Mouse (Mus musculus) limb, embryonic 14.5 days (tissue): Measurements from ENCODE around the gene Acss3. TPM values are rescaled to one million over a fixed set of nuclear protein-coding genes. Genes with fewer than 3 reads are reported as not detected.

Experiments
- ATAC-seq: fragments of 200-750 bp; cut with Nextera tagmentation; 2 replicates; pipeline ENCODE4 v1.8.0; 2017; ENCODE audit warnings: low read depth, moderate number of reproducible peaks, moderate TSS enrichment; ENCODE audit not compliant: low FRiP score
- DNase-seq: peaks from one replicate; pipeline ENCODE4 v3.0.0-alpha.2; 2015; ENCODE audit warnings: low spot score
- H3K27ac ChIP-seq: fragments of 300-500 bp; sonication (generic); replicated peaks from 2 replicates; pipeline ENCODE4 v1.5.1; 2014; ENCODE audit warnings: low read depth, mild to moderate bottlenecking, low read length, moderate library complexity, mixed read lengths
- H3K27me3 ChIP-seq: fragments of 300-500 bp; sonication (generic); 2 replicates; pipeline ENCODE4 v1.6.1; 2014; ENCODE audit warnings: low read length, mixed read lengths; ENCODE audit not compliant: control insufficient read depth, insufficient read depth
- H3K36me3 ChIP-seq: fragments of 300-500 bp; sonication (generic); 2 replicates; pipeline ENCODE4 v1.6.1; 2014; ENCODE audit warnings: mild to moderate bottlenecking, low read length, moderate library complexity, mixed read lengths; ENCODE audit not compliant: control insufficient read depth, insufficient read depth
- H3K4me1 ChIP-seq: fragments of 300-500 bp; sonication (generic); 2 replicates; pipeline ENCODE4 v1.6.1; 2014; ENCODE audit warnings: antibody characterized with exemption, low read length, mixed read lengths; ENCODE audit not compliant: control insufficient read depth, insufficient read depth
- H3K4me2 ChIP-seq: fragments of 300-500 bp; sonication (generic); replicated peaks from 2 replicates; pipeline ENCODE4 v1.6.1; 2014; ENCODE audit warnings: low read depth, mild to moderate bottlenecking, low read length, moderate library complexity; ENCODE audit not compliant: severe bottlenecking
- H3K4me3 ChIP-seq: fragments of 300-500 bp; sonication (generic); replicated peaks from 2 replicates; pipeline ENCODE4 v1.5.1; 2014; ENCODE audit warnings: low read length
- H3K9ac ChIP-seq: fragments of 300-500 bp; sonication (generic); 2 replicates; pipeline ENCODE4 v1.6.1; 2014; ENCODE audit warnings: mild to moderate bottlenecking, low read depth, low read length, moderate library complexity; ENCODE audit not compliant: severe bottlenecking
- H3K9me3 ChIP-seq: fragments of 300-500 bp; sonication (generic); 2 replicates; pipeline ENCODE4 v1.6.1; 2016; ENCODE audit warnings: low read length; ENCODE audit not compliant: control insufficient read depth
- POLR2A ChIP-seq: fragments of 200-500 bp; IDR thresholded peaks from 2 replicates; pipeline ENCODE4 v1.8.0; 2012; ENCODE audit warnings: inconsistent platforms, mild to moderate bottlenecking, moderate library complexity, borderline replicate concordance; ENCODE audit not compliant: insufficient read depth, insufficient read length; ENCODE audit errors: extremely low read depth
- WGBS: fragments of 180-500 bp; shearing (Covaris S2); extraction: QIAGEN DNeasy Blood & Tissue Kit; methylation state at CpG from one replicate; pipeline ENCODE4 v1.1.7; 2014; 5-methylcytosine and 5-hydroxymethylcytosine counted together
- polyA plus RNA-seq, 2 experiments: library from polyadenylated mRNA; depleted of rRNA in 1 of 2; stranded (reverse) in 1 of 2; unstranded in 1 of 2; fragments of >200 nt; fragmentation: Nextera tagmentation in 1 of 2; extraction: Ambion mirVana in 1 of 2; gene quantifications; 2 replicates each; pipeline versions ENCODE4 v1.2.1 to v1.2.3; 2012 to 2014

Acss3 gene
- polyA plus RNA-seq, 2 experiments = 2.6 to 6.9 TPM

- Histone ChIP-seq H3K9me3 (no peaks in the 10 kb centered on the region), H3K4me2 (no peak overlapping the region), H3K4me3 (no peak overlapping the region), H3K9ac (no peak overlapping the region), H3K27ac (no peak overlapping the region), H3K36me3 (no peaks in the 10 kb centered on the region), H3K27me3 (no peaks in the 10 kb centered on the region), H3K4me1 (no peaks in the 10 kb centered on the region)
- no peak for TF ChIP-seq POLR2A
- ATAC-seq (no peak), DNase-seq (no peak)
- 78% methylated on average over 9 of the region's 9 CpGs for WGBS
Observed at GRCm38 (mm10) chr10:106928576-106929332, 194.7 kb downstream of the Acss3 start.

GRCm38 (mm10) chr10:106924798-106925197, 198.7 kb downstream of the Acss3 start:
- H3K4me1 ChIP-seq = no peaks in the 10 kb centered on the region
- no peaks in the 10 kb centered on the region for H3K9me3 ChIP-seq
- 86% methylated on average over 3 of the region's 3 CpGs for WGBS
- H3K36me3 ChIP-seq = no peaks in the 10 kb centered on the region
- no peak for ATAC-seq
- H3K4me3 ChIP-seq = no peak overlapping the region
- DNase-seq = no peak
- no peak overlapping the region for H3K4me2 ChIP-seq
- H3K27ac ChIP-seq = no peak overlapping the region
- H3K27me3 ChIP-seq = no peaks in the 10 kb centered on the region
- no peak for TF ChIP-seq POLR2A
- H3K9ac ChIP-seq = no peak overlapping the region

- DNase-seq (no peak), ATAC-seq (no peak)
- Histone ChIP-seq H3K36me3 (no peaks in the 10 kb centered on the region), H3K27ac (no peak overlapping the region), H3K4me3 (no peak overlapping the region), H3K4me1 (no peaks in the 10 kb centered on the region), H3K9ac (no peak overlapping the region), H3K27me3 (no peaks in the 10 kb centered on the region), H3K9me3 (no peaks in the 10 kb centered on the region), H3K4me2 (no peak overlapping the region)
- no peak for TF ChIP-seq POLR2A
- 87% methylated on average over 5 of the region's 5 CpGs for WGBS
Observed at GRCm38 (mm10) chr10:106924334-106924733, 199.1 kb downstream of the Acss3 start.

GRCm38 (mm10) chr10:106914822-106915221, 208.6 kb downstream of the Acss3 start:
- no peak for TF ChIP-seq POLR2A
- no peak for ATAC-seq
- Histone ChIP-seq H3K4me3 (no peak overlapping the region), H3K27ac (no peak overlapping the region), H3K4me1 (no peaks in the 10 kb centered on the region), H3K4me2 (no peak overlapping the region), H3K9me3 (no peaks in the 10 kb centered on the region), H3K27me3 (no peaks in the 10 kb centered on the region), H3K36me3 (no peaks in the 10 kb centered on the region), H3K9ac (no peak overlapping the region)
- no peak for DNase-seq

GRCm38 (mm10) chr10:106914275-106914674, 209.2 kb downstream of the Acss3 start:
- no peak overlapping the region for H3K4me3 ChIP-seq
- H3K9ac ChIP-seq = no peak overlapping the region
- ATAC-seq (no peak), DNase-seq (no peak)
- H3K27ac ChIP-seq = no peak overlapping the region
- H3K4me1 ChIP-seq = no peaks in the 10 kb centered on the region
- H3K27me3 ChIP-seq = no peaks in the 10 kb centered on the region
- TF ChIP-seq POLR2A = no peak
- H3K9me3 ChIP-seq = no peaks in the 10 kb centered on the region
- no peaks in the 10 kb centered on the region for H3K36me3 ChIP-seq
- H3K4me2 ChIP-seq = no peak overlapping the region
